Mouse (Mus musculus) cortical plate, adult 2 months (tissue): ENCODE measurements at regions not wholly inside any gene's neighbourhood (a gene's known extent, or its start where the extent isn't known, plus 50 kb on each side); places are given as distances from the start of the nearest gene placed in this dataset.

ENCODE experiments used
- CTCF ChIP-seq: fragments of 200-500 bp; IDR thresholded peaks from 2 replicates; pipeline ENCODE4 v1.5.1; 2011; ENCODE audit warnings: mild to moderate bottlenecking, control low read depth, low read length; ENCODE audit not compliant: insufficient read depth; ENCODE audit errors: extremely low read depth
- POLR2A ChIP-seq: fragments of 200-500 bp; IDR thresholded peaks from 2 replicates; pipeline ENCODE4 v1.6.1; 2011; ENCODE audit warnings: mild to moderate bottlenecking, low read length, control low read depth; ENCODE audit not compliant: insufficient read depth; ENCODE audit errors: extremely low read depth

DNA sequence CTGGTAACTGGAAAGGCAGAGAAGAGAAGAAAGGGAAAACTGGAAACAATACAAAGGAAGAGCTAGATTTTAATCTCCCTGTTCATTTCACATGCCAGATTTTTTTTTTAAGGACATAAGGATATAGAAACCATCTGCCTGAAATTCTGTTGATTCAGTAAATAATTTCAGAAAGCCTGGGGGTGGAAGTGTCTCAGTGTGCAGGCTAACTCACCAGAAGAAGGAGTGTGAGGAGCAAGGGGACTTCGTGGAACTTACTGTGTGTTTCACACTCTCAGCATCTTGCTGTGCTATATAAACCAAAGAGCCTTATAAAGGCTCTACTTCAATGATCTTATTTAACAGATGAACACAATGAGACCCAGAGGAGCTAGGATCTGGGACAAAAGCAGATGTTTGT is 4722.9 kb downstream of the 9330182O14Rik start:
- TF ChIP-seq CTCF (no peak), POLR2A (no peak)
